Mouse (Mus musculus) granulocyte monocyte progenitor cell, adult 5-6 weeks (primary cell): ENCODE measurements at regions not wholly inside any gene's neighbourhood (a gene's known extent, or its start where the extent isn't known, plus 50 kb on each side); places are given as distances from the start of the nearest gene placed in this dataset.

Source experiments
- ATAC-seq: replicated peaks from 2 replicates; pipeline ENCODE4 v1.8.0; 2016; ENCODE audit warnings: mild to moderate bottlenecking, moderate TSS enrichment, inconsistent platforms; ENCODE audit not compliant: poor library complexity, severe bottlenecking

DNA sequence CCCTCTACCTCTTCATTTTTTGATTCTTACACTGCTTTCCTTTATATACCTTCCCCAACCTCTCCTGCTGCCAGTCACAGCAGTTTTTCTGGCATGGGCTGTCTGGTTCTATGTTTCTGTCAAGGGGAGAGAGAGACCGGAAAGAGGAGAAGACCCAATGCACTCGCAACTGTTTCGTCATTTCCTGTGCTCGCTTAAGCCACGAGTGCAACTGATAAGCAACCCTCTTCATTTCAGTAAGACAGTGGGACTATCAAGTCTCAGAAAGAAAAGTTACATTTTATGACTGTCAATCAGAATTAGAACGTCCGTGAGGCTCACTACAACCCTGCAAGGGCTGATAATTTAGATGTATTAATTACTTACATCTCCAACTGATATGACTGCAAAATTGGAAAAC is 312.2 kb downstream of the Etnk1 start:
- ATAC-seq, result peak; percentile 89

DNA sequence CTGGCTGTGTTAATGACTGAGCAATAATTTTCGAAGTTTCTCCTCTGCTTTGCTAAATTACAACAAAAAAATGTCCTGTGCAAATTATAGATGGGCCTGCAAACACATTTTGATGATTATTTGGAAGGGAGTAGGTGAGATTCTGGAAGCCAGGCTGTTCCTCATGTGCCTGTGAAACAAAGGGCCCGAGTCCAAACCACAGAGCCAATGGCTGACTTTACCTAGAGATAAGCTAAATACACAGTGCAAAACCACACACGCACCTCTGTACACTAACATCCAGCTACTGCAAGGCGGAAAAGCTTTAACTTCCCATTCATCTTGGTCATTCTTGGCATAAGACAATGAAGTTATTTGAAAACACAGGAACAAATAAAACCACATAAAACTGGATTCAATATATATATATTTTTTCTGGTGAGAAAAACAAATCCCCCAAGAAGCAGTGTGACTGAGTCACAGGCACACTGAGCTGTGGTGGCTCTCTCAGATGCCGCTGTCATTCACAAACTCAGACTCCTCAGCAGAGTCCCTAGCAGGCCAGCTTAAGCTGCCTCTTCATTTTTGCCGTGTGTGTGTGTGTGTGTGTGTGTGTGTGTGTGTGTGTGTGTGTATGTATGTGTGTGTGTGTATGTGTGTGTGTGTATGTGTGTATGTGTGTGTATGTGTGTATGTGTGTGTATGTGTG is 312.8 kb downstream of the Etnk1 start:
- peak; percentile 48 for ATAC-seq

DNA sequence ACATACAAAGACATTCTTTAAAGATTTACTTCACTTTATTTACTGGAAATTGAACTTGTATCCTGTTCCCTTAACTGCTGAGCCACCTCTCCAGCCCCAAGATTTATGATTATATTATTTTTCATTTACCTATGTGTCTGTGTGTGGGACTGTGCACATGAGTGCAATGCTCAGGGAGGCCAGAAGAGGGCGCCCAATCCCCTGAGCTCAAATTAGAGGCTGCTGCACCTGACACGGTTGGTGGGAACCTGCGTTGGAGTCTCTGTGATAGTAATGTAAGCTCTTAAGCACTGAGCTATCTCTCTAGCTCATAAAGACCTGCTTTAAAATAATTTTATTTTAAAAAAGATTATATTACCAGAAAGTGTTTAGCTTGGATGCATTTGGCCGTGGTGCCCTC is 315.3 kb downstream of the Etnk1 start:
- no peak for ATAC-seq

DNA sequence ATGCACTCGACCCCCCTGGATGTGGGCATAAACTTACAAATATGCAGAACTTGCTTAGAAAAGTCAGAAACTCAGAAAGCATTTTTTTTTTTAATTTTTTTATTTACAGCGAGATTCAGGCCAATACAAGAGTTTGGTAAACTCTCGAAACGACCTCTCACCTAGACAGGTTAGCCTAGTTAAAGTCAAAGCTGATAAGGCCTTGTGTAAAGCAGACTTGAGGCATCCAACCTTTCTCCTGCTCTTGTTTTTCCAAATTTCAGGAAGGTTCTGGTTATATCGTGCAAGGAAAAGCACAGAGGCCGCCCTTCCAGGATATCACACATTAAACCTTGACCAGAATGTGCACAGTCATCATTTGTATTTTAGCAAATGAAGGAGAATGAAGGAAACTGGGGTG is 315.8 kb downstream of the Etnk1 start:
- no peak for ATAC-seq

DNA sequence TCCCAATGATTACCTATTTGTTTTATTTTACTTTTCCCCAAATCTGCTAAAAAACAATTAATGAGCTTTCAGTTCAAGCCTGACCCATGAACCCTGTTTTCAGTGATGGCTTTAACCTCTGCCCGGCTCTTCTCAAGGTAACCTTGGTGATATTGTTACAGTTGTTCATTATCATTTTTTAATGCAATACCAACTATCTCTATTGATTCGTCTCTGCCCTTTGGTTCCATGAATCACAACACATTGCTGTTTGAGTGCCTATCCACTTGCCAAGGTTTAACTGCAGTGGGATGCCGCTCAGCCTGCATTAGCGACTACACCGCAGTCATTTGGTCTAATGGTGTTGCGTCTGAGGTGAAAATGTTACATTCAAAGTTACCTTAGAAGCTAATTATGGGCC is 317.9 kb downstream of the Etnk1 start:
- ATAC-seq, result no peak

DNA sequence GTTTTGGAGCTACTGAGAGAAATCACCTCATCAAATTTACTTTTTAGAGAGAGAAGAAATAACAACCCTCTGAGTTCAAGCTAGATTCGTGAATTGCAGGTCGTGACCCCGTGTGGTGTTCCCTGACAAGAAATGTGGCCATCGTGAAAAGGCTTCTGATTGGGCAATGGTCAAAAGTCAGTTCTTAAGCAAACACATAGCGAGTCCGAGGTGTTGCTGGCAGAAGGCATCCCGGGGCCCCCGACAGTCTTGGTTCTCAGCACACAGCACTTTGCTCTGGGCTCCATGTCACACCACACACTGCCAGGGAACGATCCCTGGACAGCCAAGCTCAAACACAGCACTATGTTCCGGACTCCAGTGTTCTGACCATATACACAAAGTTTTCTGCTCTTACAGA is 320.0 kb downstream of the Etnk1 start:
- no peak for ATAC-seq

DNA sequence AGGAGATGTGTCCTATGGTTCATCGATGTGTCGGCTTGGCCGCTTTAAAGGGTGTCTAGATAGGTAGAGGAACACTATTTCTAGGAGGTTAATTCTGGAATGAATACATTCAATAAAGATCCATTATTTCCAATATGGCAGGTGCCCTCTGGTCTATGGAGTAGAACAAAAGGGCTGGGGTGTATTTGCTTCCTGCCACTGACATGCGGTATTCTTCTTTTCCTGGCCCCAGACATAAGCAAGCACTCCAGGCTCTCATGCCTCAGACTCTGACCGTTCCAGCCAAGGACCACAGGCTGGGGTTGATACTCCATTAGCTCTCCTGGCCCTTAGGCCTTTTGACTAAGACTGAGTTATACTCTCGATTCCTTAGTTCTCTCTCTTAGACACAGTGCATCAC is 323.0 kb downstream of the Etnk1 start:
- no peak for ATAC-seq

DNA sequence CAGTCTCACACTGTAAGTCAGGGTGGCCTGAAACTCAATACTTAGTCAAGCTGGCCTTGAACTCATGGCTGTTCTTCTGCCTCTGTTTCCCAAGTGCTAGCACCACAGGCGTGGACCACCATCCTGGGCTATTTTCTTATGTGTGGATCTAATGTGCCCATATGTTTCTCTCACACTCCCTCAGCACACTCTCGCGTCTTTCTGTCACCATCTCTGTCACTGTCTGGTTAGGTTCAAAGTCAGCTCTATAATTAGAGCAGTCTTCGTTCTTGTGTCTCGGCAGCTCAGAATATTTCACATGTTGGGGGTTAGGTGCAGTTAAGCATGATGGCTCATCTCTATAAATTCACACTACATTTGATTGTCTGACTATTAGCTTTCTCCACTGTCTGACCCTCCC is 324.4 kb downstream of the Etnk1 start:
- no peak for ATAC-seq

DNA sequence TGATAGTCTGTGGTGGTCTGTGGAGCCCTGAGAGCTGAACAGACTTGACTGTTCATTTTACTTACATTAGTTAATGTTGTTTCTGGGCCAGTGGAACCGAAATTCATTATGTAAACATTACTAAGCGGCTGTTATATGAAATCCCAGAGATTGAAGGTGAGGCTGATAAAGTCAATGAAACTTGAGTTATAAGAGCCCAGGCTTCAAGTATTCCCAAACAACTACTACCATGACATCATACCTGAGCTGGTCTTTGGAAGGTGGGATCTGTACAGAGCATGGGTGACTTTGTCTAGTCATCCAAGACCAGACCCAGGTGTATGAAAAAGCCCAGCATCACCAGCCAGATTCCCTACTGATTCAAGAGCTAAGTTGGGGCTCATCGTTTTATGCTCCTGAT is 326.5 kb downstream of the Etnk1 start:
- no peak for ATAC-seq

DNA sequence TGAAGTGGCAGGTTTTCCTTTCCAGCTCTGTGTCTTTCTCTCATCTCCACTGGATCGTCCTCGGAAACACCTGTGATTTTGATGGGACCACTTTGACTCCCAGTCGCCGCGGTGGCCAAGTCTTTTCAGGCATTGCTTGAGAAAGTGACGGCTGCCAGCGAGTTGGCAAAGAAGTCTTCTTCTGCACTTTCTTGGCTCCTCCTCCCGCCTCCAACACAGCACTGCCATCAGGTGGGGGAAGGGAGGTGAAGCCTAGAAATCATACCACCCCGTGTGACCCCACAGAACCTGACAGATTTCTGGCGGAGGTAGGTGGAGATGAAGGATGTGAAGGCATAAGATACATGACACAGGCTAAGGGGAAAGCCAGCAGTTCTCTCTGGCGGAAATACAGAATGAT is 327.3 kb downstream of the Etnk1 start:
- ATAC-seq, result no peak

DNA sequence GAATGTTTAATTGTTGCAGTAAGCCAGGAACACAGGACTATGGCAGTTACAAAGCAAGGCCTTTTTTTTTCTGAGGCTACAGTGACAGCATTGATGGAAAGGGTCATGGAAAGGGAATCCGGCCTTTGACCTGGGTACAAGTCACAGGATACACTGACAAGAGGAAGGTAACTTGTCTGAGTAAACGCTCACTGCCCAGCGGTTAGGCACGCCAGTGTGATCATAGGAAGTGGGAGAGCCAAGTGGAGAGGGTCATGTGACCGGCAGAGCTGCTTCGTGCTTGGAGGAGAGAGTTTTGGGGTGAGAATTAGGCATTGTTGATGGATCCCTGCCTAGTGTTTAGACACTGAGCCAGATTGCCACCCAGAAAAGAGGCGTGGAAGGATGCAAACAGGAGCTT is 327.9 kb downstream of the Etnk1 start:
- ATAC-seq, result 0 out of 2 replicates have a peak, but pooled peaks have one; percentile 22

DNA sequence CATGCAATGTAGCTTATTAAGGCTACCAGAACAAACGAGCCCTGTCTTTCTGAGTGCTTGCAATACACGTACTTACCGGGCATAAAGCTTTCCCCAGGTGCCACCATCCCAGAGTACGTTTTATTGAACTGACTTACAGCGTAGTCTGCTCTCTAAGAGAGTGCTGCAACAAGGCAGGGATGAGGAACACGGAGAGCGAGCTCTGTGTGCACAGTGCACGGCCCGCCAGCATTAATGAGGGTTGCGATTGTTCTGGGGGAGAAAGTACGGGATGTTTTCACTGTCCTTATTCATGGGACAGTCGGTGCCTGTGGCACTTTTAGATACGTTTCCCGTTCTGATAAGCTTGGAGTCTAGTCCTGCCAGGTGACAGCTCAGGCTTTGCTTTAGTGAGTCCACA is 331.7 kb downstream of the Etnk1 start:
- ATAC-seq, result no peak

DNA sequence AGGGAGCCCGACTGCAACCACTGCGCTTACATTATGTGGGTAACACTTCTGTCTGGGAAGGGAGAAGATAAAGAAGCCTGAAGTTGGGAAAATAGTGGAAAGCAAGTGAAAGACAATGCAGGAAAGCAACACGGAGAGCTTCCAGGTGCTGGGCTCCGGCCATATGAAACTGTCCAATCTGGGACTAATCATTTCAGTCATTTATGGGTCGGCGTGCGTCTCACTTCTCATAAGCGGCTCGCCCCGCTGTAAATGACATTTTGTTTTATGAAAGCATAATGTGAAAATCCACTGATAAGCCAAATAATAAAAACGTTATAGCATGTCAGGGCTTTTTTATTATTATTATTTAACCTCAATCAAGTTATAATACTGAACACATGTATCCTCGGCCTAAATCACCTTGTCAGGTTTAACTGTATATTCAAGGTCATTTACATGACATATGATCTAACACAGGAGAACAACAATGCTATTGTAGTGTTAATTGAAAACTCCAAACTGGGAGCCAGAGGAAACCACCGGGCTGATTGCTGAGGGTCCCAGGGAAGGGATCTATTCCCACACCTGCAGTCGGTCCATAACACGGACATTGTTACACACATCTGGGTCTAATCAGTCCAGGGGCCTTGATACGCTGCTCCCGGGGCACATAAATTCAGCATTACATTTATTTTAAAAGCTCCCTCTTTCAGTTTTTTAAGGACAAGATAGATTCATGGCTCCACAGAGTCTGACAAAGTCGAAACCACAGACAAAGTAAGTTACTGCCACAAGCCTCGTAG is 332.4 kb downstream of the Etnk1 start:
- ATAC-seq, result no peak

DNA sequence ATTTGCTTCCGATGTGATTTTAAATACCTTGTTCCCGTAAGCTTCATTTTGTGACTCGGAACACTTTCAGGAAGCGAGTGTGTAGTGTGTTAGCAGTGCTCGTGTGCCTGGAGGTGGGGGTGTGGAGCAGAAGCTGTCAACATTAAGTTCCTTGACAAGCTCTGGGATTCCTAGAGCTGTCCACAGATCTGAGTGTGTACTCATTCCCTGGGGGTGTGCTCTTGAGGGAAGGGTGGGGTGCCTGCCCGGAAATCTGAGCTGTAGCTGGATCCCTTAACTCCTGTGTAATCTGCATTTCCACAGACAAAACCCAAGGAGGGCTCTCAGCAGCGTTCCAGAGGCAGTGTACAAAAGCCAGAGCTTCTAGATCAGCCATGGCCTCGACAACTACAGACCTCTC is 335.8 kb downstream of the Etnk1 start:
- no peak for ATAC-seq

DNA sequence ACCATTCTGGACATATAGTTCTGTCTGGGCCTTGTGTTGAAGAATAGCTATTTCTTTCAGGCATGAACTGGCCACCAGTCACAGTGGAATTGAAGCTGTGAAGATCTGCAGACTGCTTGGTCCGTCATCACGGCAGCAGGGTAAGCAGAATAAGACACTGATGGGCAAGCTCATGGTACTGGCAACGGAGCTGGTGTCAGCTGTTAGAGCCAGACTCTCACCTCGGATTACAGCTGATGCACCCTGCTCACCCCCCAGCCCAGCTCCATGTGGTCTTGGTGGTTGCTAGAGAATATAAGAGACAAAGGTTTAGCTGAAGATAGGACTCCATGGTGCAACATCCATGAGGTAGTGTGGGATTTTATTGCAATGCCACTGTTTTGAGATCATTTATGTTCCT is 336.9 kb downstream of the Etnk1 start:
- ATAC-seq, result no peak

DNA sequence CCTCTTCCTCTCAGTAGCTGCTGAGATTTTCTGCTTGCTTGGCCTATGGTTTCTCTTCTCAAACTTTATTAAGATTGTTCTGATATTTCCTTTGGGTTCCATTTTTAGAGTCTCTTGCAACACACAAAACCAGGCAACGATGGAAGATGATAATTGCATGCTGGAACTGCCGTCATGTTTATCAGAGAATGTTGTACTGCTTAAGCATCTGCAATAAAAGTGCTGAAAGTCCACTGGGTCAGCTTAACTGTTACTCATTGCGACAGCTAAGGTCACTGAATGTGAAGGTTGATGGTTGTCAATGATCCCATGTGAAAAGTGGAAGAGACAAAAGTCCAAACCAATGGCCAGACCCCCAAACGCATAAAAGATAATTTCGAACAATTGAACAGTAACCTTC is 346.4 kb downstream of the Etnk1 start:
- ATAC-seq, result no peak

DNA sequence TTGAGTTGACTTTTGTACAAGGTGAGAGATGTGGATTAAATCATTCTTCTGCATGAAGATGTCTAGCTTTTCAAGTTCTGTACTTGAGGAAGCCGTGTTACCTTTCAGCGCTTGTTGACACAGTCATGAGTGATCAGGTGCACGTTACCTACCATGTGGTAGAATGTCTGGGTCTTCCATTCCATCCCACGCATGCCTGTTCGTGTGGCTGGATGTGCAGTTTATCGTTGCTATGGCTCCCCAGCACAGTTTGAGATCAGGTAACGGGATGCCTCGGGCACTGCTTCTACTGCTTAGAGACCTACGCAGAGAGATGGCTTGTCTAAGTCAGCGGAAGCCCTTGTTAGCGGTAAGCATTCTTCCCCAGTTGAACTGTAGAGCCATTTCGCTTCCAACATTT is 348.1 kb downstream of the Etnk1 start:
- ATAC-seq, result no peak

DNA sequence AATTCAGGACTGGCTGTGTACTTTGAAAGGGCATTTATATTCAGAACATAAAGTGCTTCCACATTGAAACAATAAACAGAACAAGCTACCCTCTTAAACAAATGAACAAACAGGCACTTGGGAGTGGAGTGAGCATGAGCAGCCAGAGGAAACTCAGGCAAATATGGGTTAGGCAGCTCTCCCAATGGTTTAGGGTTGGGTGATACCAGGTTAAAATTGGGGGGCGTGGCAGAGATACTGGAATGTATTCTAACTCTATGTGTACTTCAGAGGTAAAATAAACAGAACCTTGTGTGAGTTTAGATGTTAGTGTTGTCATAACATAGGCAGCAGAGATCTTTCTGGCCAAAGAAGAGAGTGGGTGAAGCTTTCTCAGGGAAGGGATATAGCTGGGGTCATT is 349.7 kb downstream of the Etnk1 start:
- no peak for ATAC-seq

DNA sequence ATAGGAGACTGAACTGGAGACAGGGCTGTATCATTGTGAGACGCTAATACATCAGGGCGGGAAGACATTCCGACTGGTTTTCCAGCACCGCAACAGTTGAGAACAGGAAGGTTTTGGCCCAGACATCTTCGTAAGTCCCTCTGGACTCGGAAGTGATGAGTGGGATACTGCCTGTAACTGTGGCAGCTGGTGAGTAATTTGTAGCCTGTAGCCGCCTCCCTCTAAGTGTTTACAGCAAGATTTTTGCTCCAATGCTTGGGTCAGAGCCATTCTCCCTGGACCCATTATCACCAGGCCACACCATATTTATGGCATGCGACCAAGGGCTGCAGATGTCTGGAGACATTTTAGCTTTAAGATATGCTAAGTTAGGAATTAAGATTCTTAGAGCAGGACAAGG is 351.5 kb downstream of the Etnk1 start:
- ATAC-seq, result no peak

DNA sequence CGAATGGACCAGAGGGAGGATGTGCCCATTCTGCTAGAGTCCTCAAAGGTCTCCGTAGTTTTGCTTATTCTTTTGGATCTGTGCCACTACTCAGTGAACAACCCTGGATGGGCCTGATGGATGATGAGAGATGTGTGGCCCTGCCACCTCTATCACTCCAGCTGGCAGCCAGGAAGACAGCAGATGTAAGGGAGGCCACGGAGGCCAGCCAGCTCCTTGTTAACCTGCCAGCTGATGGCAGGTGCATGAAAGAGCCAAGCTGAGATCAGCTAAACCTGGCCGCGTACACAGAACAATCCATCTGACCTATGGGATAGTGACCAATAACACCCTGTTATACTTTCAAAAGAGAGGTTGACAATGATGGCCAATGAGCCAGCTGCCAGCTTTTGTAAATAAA is 352.6 kb downstream of the Etnk1 start:
- ATAC-seq, result no peak

DNA sequence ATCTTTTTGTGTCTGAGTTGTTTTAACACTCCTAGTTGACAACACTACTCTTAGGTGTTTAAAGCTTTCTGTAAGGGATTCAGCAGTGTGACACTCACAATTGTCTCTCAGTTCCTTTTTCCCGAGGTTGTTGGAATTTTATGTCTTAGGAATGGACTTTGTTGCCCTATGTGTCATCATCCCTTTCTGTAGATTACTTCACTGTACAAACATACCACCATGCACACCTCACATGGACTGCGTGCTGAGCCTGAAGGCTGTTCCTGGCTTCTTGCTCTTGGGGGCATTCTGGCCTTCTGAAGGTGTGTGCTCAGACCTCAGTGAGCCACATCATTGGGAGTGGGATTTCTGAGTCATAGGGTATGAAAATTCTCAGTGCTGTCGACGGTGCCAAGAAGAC is 358.1 kb downstream of the Etnk1 start:
- no peak for ATAC-seq

DNA sequence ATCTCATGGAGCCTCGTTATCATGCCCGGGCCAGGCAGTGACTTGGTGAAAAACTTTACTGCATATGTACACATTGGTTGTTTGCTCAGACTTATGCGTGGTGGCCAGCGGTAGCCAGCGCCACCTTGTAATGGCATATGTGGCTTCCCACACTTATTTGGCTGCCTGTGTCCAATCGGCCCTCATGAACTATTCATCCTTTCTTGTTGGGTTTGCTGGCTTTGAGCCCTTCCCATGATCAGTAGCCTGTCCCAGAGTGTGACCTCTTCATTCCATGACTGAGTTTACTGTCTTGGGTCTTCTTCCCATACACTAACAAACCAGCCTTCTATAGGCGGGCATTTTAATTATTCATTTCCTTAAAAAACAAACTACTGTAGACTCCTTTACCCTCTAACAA is 361.9 kb downstream of the Etnk1 start:
- ATAC-seq, result no peak
